Mouse (Mus musculus) embryonic fibroblast, embryonic 13.5 days (primary cell): ENCODE data around the gene Paics. TPM values are rescaled to one million over a fixed set of nuclear protein-coding genes. Genes with fewer than 3 reads are reported as not detected.

ENCODE experiments used
- H3K27ac ChIP-seq: 2 replicates; pipeline ENCODE4 v1.5.1; 2012; ENCODE audit warnings: low read length, control low read depth, inconsistent platforms; ENCODE audit not compliant: insufficient read depth
- H3K4me1 ChIP-seq: 2 replicates; pipeline ENCODE4 v1.6.1; 2011; ENCODE audit warnings: low read length; ENCODE audit not compliant: control insufficient read depth, insufficient read depth
- H3K4me3 ChIP-seq: 2 replicates; pipeline ENCODE4 v1.5.1; 2011; ENCODE audit warnings: mild to moderate bottlenecking, control low read depth, low read length; ENCODE audit not compliant: insufficient read depth
- CTCF ChIP-seq: IDR thresholded peaks from 2 replicates; pipeline ENCODE4 v1.5.1; 2011; ENCODE audit warnings: mild to moderate bottlenecking, control low read depth, low read length, moderate library complexity, borderline replicate concordance; ENCODE audit not compliant: insufficient read depth
- POLR2A ChIP-seq: IDR thresholded peaks from 2 replicates; pipeline ENCODE4 v1.6.1; 2011; ENCODE audit warnings: low read depth, mild to moderate bottlenecking, control low read depth, low read length, moderate library complexity
- polyA plus RNA-seq: library from polyadenylated mRNA; stranded (reverse); fragments of >200 nt; gene quantifications from 2 replicates; pipeline ENCODE4 v1.2.4, GENCODE M21; 2011; ENCODE audit warnings: low read depth; ENCODE audit not compliant: missing spikeins, insufficient read length

Gene Paics
- polyA plus RNA-seq, 1 experiment = 173 TPM

GRCm38 (mm10) chr5:76973488-76973887 is 22.4 kb downstream of the Paics start:
- no peak for TF ChIP-seq POLR2A
- TF ChIP-seq CTCF = no peak
- Histone ChIP-seq H3K27ac (no peak overlapping the region), H3K4me1 (no peaks in the 10 kb centered on the region), H3K4me3 (peak overlapping the region; percentile 100)

GRCm38 (mm10) chr5:76974207-76974553 is 23.1 kb downstream of the Paics start:
- TF ChIP-seq POLR2A = no peak
- TF ChIP-seq CTCF = no peak
- no peaks in the 10 kb centered on the region for H3K4me1 ChIP-seq
- H3K4me3 ChIP-seq = peak overlapping the region; percentile 100
- H3K27ac ChIP-seq = no peak overlapping the region

GRCm38 (mm10) chr5:76974554-76975285 is 23.6 kb downstream of the Paics start, which contains the start of gene Srp72:
Srp72 (plus strand) TSS chr5:76974683.
- Histone ChIP-seq H3K4me3 (peak within 1 kb of the TSS; percentile 100), H3K27ac (peak within 1 kb of the TSS; percentile 84), H3K4me1 (no peaks in the 10 kb centered on the region)
- TF ChIP-seq POLR2A (peak; percentile 82), CTCF (no peak)

- H3K27ac ChIP-seq = no peak overlapping the region
- peak overlapping the region; percentile 100 for H3K4me3 ChIP-seq
- TF ChIP-seq POLR2A (no peak), CTCF (no peak)
- no peaks in the 10 kb centered on the region for H3K4me1 ChIP-seq
Measured at GRCm38 (mm10) chr5:76975736-76976135, 24.6 kb downstream of the Paics start.

GRCm38 (mm10) chr5:76984015-76984414 is 32.9 kb downstream of the Paics start:
- Histone ChIP-seq H3K4me3 (no peak overlapping the region), H3K4me1 (no peaks in the 10 kb centered on the region), H3K27ac (no peak overlapping the region)
- no peak for TF ChIP-seq POLR2A
- TF ChIP-seq CTCF = no peak

- H3K27ac ChIP-seq = no peak overlapping the region
- no peak overlapping the region for H3K4me3 ChIP-seq
- H3K4me1 ChIP-seq = no peaks in the 10 kb centered on the region
- TF ChIP-seq CTCF = no peak
- TF ChIP-seq POLR2A = no peak
Measured at GRCm38 (mm10) chr5:76990789-76991188, 39.7 kb downstream of the Paics start.

- H3K4me1 ChIP-seq = no peaks in the 10 kb centered on the region
- no peak for TF ChIP-seq POLR2A
- TF ChIP-seq CTCF = no peak
- H3K4me3 ChIP-seq = no peak overlapping the region
- H3K27ac ChIP-seq = no peak overlapping the region
Measured at GRCm38 (mm10) chr5:76993174-76993814, 42.2 kb downstream of the Paics start.

- H3K27ac ChIP-seq = no peak overlapping the region
- TF ChIP-seq CTCF (no peak), POLR2A (no peak)
- H3K4me1 ChIP-seq = no peaks in the 10 kb centered on the region
- no peak overlapping the region for H3K4me3 ChIP-seq
Measured at GRCm38 (mm10) chr5:76998416-76998815, 47.3 kb downstream of the Paics start.

GRCm38 (mm10) chr5:77001192-77001591 is 50.1 kb downstream of the Paics start:
- TF ChIP-seq CTCF = no peak
- TF ChIP-seq POLR2A = no peak
- H3K27ac ChIP-seq = no peak overlapping the region
- H3K4me1 ChIP-seq = peaks cover 5% of the 10 kb centered on the region; the same call in 1 of the 2 replicates
- no peak overlapping the region for H3K4me3 ChIP-seq

- Histone ChIP-seq H3K27ac (no peak within 1 kb of the TSS), H3K4me1 (peaks cover 5% of the 10 kb centered on the region; the same call in 1 of the 2 replicates), H3K4me3 (no peak within 1 kb of the TSS)
- TF ChIP-seq CTCF (peak; percentile 3; the same call in 1 of the 2 replicates), POLR2A (no peak)
Measured at GRCm38 (mm10) chr5:77004051-77004821, 53.1 kb downstream of the Paics start, which contains the start of gene Arl9. Arl9 (plus strand) TSS chr5:77004055.
